Mouse (Mus musculus) intestine, embryonic 14.5 days (tissue): ENCODE results near the gene Gm49369. TPM values are rescaled to one million over a fixed set of nuclear protein-coding genes. Genes with fewer than 3 reads are reported as not detected.
"Not testable (repeated sequence)": the region's sequence is repeated elsewhere in the genome, so short reads cannot be mapped to it uniquely, and the experiment has no call there.

Experiments used
- ATAC-seq: fragments of 200-750 bp; cut with Nextera tagmentation; replicated peaks from 2 replicates; pipeline ENCODE4 v1.8.0; 2017; ENCODE audit warnings: low read depth, moderate number of reproducible peaks, moderate TSS enrichment, moderate library complexity; ENCODE audit not compliant: low FRiP score, low TSS enrichment
- DNase-seq: peaks from one replicate; pipeline ENCODE4 v3.0.0-alpha.2; 2018; ENCODE audit warnings: low spot score
- H3K27ac ChIP-seq: fragments of 300-500 bp; sonication (generic); 2 replicates; pipeline ENCODE4 v1.5.1; 2014; ENCODE audit warnings: low read depth, mild to moderate bottlenecking, control low read depth
- H3K27me3 ChIP-seq: fragments of 300-500 bp; sonication (generic); replicated peaks from 2 replicates; pipeline ENCODE4 v1.6.1; 2014; ENCODE audit warnings: low read length, control low read depth; ENCODE audit not compliant: control insufficient read depth, insufficient read depth
- H3K36me3 ChIP-seq: fragments of 300-500 bp; sonication (generic); 2 replicates; pipeline ENCODE4 v1.6.1; 2014; ENCODE audit warnings: low read length, control low read depth; ENCODE audit not compliant: control insufficient read depth, insufficient read depth
- H3K4me1 ChIP-seq: fragments of 300-500 bp; sonication (generic); replicated peaks from 2 replicates; pipeline ENCODE4 v1.6.1; 2014; ENCODE audit warnings: low read length, control low read depth, mixed read lengths; ENCODE audit not compliant: control insufficient read depth, insufficient read depth
- H3K4me2 ChIP-seq: fragments of 300-500 bp; sonication (generic); 2 replicates; pipeline ENCODE4 v1.6.1; 2014; ENCODE audit warnings: low read length
- H3K4me3 ChIP-seq: fragments of 300-500 bp; sonication (generic); 2 replicates; pipeline ENCODE4 v1.5.1; 2014; ENCODE audit warnings: low read depth, low read length, control low read depth, mixed read lengths
- H3K9ac ChIP-seq: fragments of 300-500 bp; sonication (generic); 2 replicates; pipeline ENCODE4 v1.6.1; 2014; ENCODE audit warnings: mild to moderate bottlenecking, low read length
- H3K9me3 ChIP-seq: fragments of 300-500 bp; sonication (generic); 2 replicates; pipeline ENCODE4 v1.6.1; 2016; ENCODE audit warnings: low read length, control low read depth; ENCODE audit not compliant: control insufficient read depth
- WGBS: fragments of 180-500 bp; shearing (Covaris S2); extraction: QIAGEN DNeasy Blood & Tissue Kit; methylation state at CpG from one replicate; pipeline ENCODE4 v1.1.7; 2014; 5-methylcytosine and 5-hydroxymethylcytosine counted together
- polyA plus RNA-seq: library from polyadenylated mRNA; unstranded; fragments of >200 nt; fragmentation: Nextera tagmentation; extraction: Ambion mirVana; gene quantifications from 2 replicates; pipeline ENCODE4 v1.2.1, GENCODE M21; 2014

Gene Gm49369
- polyA plus RNA-seq, 1 experiment from 2014 or later = not detected

GRCm38 (mm10) chr7:142416225-142416624, 33.8 kb upstream of the Gm49369 start:
- no peak for DNase-seq
- no peaks in the 10 kb centered on the region for H3K27me3 ChIP-seq
- no peaks in the 10 kb centered on the region for H3K9me3 ChIP-seq
- H3K36me3 ChIP-seq = no peaks in the 10 kb centered on the region
- H3K4me1 ChIP-seq = no peaks in the 10 kb centered on the region
- no peak overlapping the region for H3K9ac ChIP-seq
- 75% methylated on average over 3 of the region's 3 CpGs for WGBS
- no peak for ATAC-seq
- no peak overlapping the region for H3K27ac ChIP-seq
- no peak overlapping the region for H3K4me2 ChIP-seq
- no peak overlapping the region for H3K4me3 ChIP-seq

- Histone ChIP-seq H3K9ac (no peak overlapping the region), H3K27me3 (no peaks in the 10 kb centered on the region), H3K4me3 (no peak overlapping the region), H3K4me2 (no peak overlapping the region), H3K27ac (no peak overlapping the region), H3K4me1 (no peaks in the 10 kb centered on the region), H3K9me3 (no peaks in the 10 kb centered on the region), H3K36me3 (no peaks in the 10 kb centered on the region)
- WGBS = 58% methylated on average over 4 of the region's 4 CpGs
- no peak for DNase-seq
- ATAC-seq = no peak
Measured at GRCm38 (mm10) chr7:142415314-142415713, 32.8 kb upstream of the Gm49369 start.

GRCm38 (mm10) chr7:142413285-142413684, 30.8 kb upstream of the Gm49369 start:
- Histone ChIP-seq H3K4me1 (no peaks in the 10 kb centered on the region), H3K27ac (no peak overlapping the region), H3K27me3 (no peaks in the 10 kb centered on the region), H3K9me3 (no peaks in the 10 kb centered on the region), H3K36me3 (no peaks in the 10 kb centered on the region), H3K9ac (no peak overlapping the region), H3K4me3 (no peak overlapping the region), H3K4me2 (no peak overlapping the region)
- ATAC-seq = no peak
- WGBS = 84% methylated on average over 6 of the region's 6 CpGs
- DNase-seq = no peak

GRCm38 (mm10) chr7:142409603-142410002, 27.1 kb upstream of the Gm49369 start:
- 77% methylated on average over 3 of the region's 3 CpGs for WGBS
- Histone ChIP-seq H3K27me3 (no peaks in the 10 kb centered on the region), H3K36me3 (no peaks in the 10 kb centered on the region), H3K9ac (no peak overlapping the region), H3K9me3 (no peaks in the 10 kb centered on the region), H3K4me3 (no peak overlapping the region), H3K27ac (no peak overlapping the region), H3K4me2 (no peak overlapping the region), H3K4me1 (no peaks in the 10 kb centered on the region)
- DNase-seq (no peak), ATAC-seq (no peak)

- H3K4me2 ChIP-seq = no peak overlapping the region
- ATAC-seq (no peak), DNase-seq (no peak)
- H3K9me3 ChIP-seq = no peaks in the 10 kb centered on the region
- no peaks in the 10 kb centered on the region for H3K36me3 ChIP-seq
- no peak overlapping the region for H3K27ac ChIP-seq
- no peaks in the 10 kb centered on the region for H3K27me3 ChIP-seq
- H3K4me1 ChIP-seq = no peaks in the 10 kb centered on the region
- WGBS = 91% methylated on average over 8 of the region's 8 CpGs
- no peak overlapping the region for H3K4me3 ChIP-seq
- no peak overlapping the region for H3K9ac ChIP-seq
Measured at GRCm38 (mm10) chr7:142408686-142409085, 26.2 kb upstream of the Gm49369 start.

GRCm38 (mm10) chr7:142407935-142408334, 25.5 kb upstream of the Gm49369 start:
- Histone ChIP-seq H3K4me3 (no peak overlapping the region), H3K9ac (no peak overlapping the region), H3K9me3 (no peaks in the 10 kb centered on the region), H3K36me3 (no peaks in the 10 kb centered on the region), H3K27me3 (no peaks in the 10 kb centered on the region), H3K4me1 (no peaks in the 10 kb centered on the region), H3K4me2 (no peak overlapping the region), H3K27ac (no peak overlapping the region)
- ATAC-seq = no peak
- DNase-seq = no peak
- 59% methylated on average over 4 of the region's 4 CpGs for WGBS

GRCm38 (mm10) chr7:142405134-142405533, 22.7 kb upstream of the Gm49369 start:
- not testable (repeated sequence) for ATAC-seq, H3K36me3 ChIP-seq, H3K4me1 ChIP-seq, H3K9ac ChIP-seq, DNase-seq, H3K27me3 ChIP-seq, H3K27ac ChIP-seq, H3K4me2 ChIP-seq, H3K4me3 ChIP-seq, H3K9me3 ChIP-seq
- 90% methylated on average over 5 of the region's 5 CpGs for WGBS

GRCm38 (mm10) chr7:142403591-142403990, 21.1 kb upstream of the Gm49369 start:
- Histone ChIP-seq H3K4me1 (no peaks in the 10 kb centered on the region), H3K27me3 (no peaks in the 10 kb centered on the region), H3K9me3 (no peaks in the 10 kb centered on the region), H3K4me2 (no peak overlapping the region), H3K27ac (no peak overlapping the region), H3K36me3 (no peaks in the 10 kb centered on the region), H3K9ac (no peak overlapping the region), H3K4me3 (no peak overlapping the region)
- DNase-seq (no peak), ATAC-seq (no peak)
- WGBS = 69% methylated on average over 4 of the region's 4 CpGs

- no peaks in the 10 kb centered on the region for H3K4me1 ChIP-seq
- ATAC-seq (no peak), DNase-seq (no peak)
- H3K4me3 ChIP-seq = no peak overlapping the region
- H3K9ac ChIP-seq = no peak overlapping the region
- H3K27ac ChIP-seq = no peak overlapping the region
- no peaks in the 10 kb centered on the region for H3K27me3 ChIP-seq
- WGBS = 54% methylated on average over 7 of the region's 7 CpGs
- no peak overlapping the region for H3K4me2 ChIP-seq
- no peaks in the 10 kb centered on the region for H3K9me3 ChIP-seq
- no peaks in the 10 kb centered on the region for H3K36me3 ChIP-seq
Measured at GRCm38 (mm10) chr7:142400750-142401142, 18.3 kb upstream of the Gm49369 start.
